Mouse (Mus musculus) forebrain, embryonic 12.5 days (tissue): Measurements from ENCODE around the gene Hecw2. TPM values are rescaled to one million over a fixed set of nuclear protein-coding genes. Genes with fewer than 3 reads are reported as not detected.

Experiments
- ATAC-seq: fragments of 200-750 bp; cut with Nextera tagmentation; 2 replicates; pipeline ENCODE4 v1.8.0; 2017; ENCODE audit warnings: moderate TSS enrichment; ENCODE audit not compliant: low FRiP score
- H3K27ac ChIP-seq: fragments of 300-500 bp; sonication (generic); 2 replicates; pipeline ENCODE4 v1.5.1; 2016; ENCODE audit warnings: mild to moderate bottlenecking
- H3K27me3 ChIP-seq: fragments of 300-500 bp; sonication (generic); 2 replicates; pipeline ENCODE4 v1.6.1; 2016; ENCODE audit warnings: mild to moderate bottlenecking
- H3K36me3 ChIP-seq: fragments of 300-500 bp; sonication (generic); replicated peaks from 2 replicates; pipeline ENCODE4 v1.6.1; 2016; ENCODE audit warnings: mild to moderate bottlenecking
- H3K4me1 ChIP-seq: fragments of 300-500 bp; sonication (generic); 2 replicates; pipeline ENCODE4 v1.6.1; 2016
- H3K4me2 ChIP-seq: fragments of 300-500 bp; sonication (generic); 2 replicates; pipeline ENCODE4 v1.6.1; 2016; ENCODE audit warnings: mild to moderate bottlenecking, moderate library complexity
- H3K4me3 ChIP-seq: fragments of 300-500 bp; sonication (generic); replicated peaks from 2 replicates; pipeline ENCODE4 v1.5.1; 2016; ENCODE audit warnings: mild to moderate bottlenecking
- H3K9ac ChIP-seq: fragments of 300-500 bp; sonication (generic); 2 replicates; pipeline ENCODE4 v1.6.1; 2016; ENCODE audit warnings: mild to moderate bottlenecking
- H3K9me3 ChIP-seq: fragments of 300-500 bp; sonication (generic); 2 replicates; pipeline ENCODE4 v1.6.1; 2016
- whole genome bisulfite sequencing: fragments of 180-500 bp; shearing (Covaris S2); methylation state at CpG from one replicate; pipeline ENCODE4 v1.1.7; 2016; 5-methylcytosine and 5-hydroxymethylcytosine counted together
- polyA plus RNA-seq: library from polyadenylated mRNA; unstranded; fragments of >200 nt; fragmentation: Nextera tagmentation; extraction: Ambion mirVana; gene quantifications from 2 replicates; pipeline ENCODE4 v1.2.1, GENCODE M21; 2016

Gene Hecw2
- polyA plus RNA-seq, 1 experiment from 2014 or later = 4.0 TPM

DNA sequence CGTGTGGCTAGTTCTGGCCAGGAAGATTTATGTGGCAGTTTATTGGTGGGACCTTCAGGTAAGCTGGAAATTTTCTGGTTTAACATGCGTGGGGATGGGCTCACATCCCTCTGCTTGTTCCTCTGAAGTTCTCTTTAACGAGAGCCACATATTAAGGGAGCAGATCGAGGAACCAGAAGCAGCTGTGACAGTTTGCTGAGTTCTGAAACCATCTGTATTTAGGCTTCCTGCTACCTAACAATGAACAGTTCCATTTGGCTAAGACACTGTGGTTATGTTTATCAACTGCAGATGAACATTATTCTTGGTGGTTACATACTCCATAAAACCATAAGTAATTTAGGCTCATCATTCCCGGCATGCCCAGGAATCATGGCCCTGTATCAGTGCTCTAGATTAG lies 242.6 kb downstream of the Hecw2 start:
- 85% methylated on average over 5 of the region's 5 CpGs for WGBS
- Histone ChIP-seq H3K4me1 (no peaks in the 10 kb centered on the region), H3K4me2 (no peak overlapping the region), H3K27me3 (no peaks in the 10 kb centered on the region), H3K9me3 (no peaks in the 10 kb centered on the region), H3K9ac (no peak overlapping the region), H3K27ac (no peak overlapping the region), H3K4me3 (no peak overlapping the region), H3K36me3 (no peaks in the 10 kb centered on the region)
- no peak for ATAC-seq

DNA sequence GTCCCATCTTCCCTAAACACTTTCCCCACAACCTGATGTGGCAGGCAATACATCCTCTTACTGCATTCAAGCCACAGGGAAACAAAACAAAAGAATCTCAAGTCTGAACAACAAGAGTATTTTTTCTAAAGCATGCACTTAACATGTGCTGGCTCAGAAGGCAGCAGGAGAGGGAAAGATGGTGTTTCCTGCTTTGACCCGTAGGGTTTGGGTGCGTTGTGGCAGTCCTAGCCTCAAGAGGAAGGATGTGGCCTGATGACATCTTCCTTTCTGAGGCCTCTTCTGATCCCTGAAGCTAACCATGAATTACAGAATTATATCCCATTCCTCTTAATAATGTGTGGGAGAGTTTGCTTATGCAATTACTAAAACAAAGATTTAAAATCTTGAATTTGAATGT lies 249.2 kb downstream of the Hecw2 start:
- no peak overlapping the region for H3K9ac ChIP-seq
- 76% methylated on average over 2 of the region's 2 CpGs for WGBS
- H3K4me3 ChIP-seq = no peak overlapping the region
- H3K36me3 ChIP-seq = no peaks in the 10 kb centered on the region
- no peak overlapping the region for H3K4me2 ChIP-seq
- ATAC-seq = no peak
- H3K27ac ChIP-seq = no peak overlapping the region
- H3K27me3 ChIP-seq = 0 out of 2 replicates have a peak, but pooled peaks cover 2% of the 10 kb centered on the region
- no peaks in the 10 kb centered on the region for H3K9me3 ChIP-seq
- peaks cover 3% of the 10 kb centered on the region; the same call in 1 of the 2 replicates for H3K4me1 ChIP-seq

DNA sequence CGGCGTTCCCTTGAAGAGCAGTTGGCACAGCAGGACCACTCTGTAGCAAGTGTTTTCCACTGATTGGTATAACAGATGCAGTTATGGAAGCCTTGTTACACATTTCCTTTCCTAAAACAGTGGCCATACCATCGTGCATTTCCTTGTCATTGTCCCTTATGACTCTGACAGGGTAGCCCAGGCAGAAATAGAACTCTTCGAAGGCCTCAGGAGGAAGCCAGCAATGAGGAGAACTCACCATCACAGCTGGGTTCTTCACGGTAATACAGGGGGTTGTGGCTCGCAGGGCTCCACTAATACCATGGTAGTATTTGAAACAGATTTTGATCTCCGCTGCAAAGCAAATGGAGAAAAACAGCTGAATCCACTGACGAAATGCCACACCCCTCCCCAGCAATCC lies 252.5 kb downstream of the Hecw2 start:
- Histone ChIP-seq H3K36me3 (no peaks in the 10 kb centered on the region), H3K9me3 (no peaks in the 10 kb centered on the region), H3K27ac (no peak overlapping the region), H3K4me1 (peaks cover 10% of the 10 kb centered on the region), H3K4me2 (no peak overlapping the region), H3K4me3 (no peak overlapping the region), H3K9ac (no peak overlapping the region), H3K27me3 (0 out of 2 replicates have a peak, but pooled peaks cover 2% of the 10 kb centered on the region)
- WGBS = 79% methylated on average over 8 of the region's 8 CpGs
- no peak for ATAC-seq

DNA sequence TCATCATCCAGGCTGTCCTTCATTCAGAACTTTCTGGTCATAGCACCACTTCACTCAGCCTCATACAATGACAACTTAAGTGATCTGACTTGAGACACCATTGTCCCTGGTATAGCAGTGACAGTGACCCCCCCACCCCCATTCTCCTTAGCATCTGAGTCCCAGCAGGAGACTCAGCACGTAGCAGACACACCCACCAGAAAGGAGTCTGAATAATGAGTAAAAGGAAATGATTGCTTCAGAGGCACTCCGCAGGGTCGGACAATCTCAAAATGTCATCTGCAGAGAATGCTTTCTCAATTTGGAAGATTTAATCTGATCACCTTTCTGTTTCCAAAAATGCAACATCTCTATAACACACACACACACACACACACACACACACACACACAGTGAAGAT lies 253.4 kb downstream of the Hecw2 start:
- H3K27ac ChIP-seq = no peak overlapping the region
- H3K9ac ChIP-seq = no peak overlapping the region
- no peak for ATAC-seq
- H3K9me3 ChIP-seq = no peaks in the 10 kb centered on the region
- no peak overlapping the region for H3K4me3 ChIP-seq
- H3K4me2 ChIP-seq = no peak overlapping the region
- 27% methylated on average over 3 of the region's 3 CpGs for WGBS
- no peaks in the 10 kb centered on the region for H3K36me3 ChIP-seq
- H3K4me1 ChIP-seq = peaks cover 10% of the 10 kb centered on the region
- 0 out of 2 replicates have a peak, but pooled peaks cover 2% of the 10 kb centered on the region for H3K27me3 ChIP-seq

DNA sequence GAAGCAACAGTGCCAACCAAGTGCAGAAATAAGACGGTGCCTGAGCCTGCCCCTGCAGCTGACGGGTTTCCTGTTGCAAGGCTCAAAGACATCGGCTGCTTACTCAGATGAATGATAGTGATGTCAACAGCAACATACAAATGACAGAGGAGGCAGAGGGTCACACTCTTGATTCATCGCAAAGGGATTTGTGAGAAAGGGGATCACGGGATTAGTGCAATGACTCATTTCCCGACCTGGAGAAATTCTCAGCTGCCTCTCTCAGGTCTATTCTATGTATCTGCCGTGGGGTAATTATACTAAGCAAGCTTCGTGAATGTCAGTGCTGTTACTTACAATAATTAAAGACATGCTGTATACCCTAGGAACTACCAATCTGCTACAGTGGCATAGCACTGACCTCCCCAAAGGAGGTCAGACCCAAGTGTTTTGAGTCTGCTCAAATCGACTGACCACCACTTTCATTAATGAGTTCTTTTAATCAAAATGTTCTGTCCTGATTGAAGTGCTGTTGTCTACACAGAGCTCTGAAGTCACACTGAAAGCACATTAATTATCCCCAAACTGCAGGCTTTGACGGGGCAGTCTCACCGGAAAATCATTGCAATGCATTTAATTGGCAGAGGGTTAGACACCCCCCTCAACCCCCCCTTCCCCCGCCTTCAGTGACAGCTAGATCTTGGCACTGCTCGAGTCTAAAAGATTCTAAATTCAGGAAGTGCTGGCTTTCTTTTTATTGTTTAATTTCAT lies 254.5 kb downstream of the Hecw2 start:
- 8% methylated on average over 13 of the region's 13 CpGs for WGBS
- no peak overlapping the region for H3K9ac ChIP-seq
- H3K4me2 ChIP-seq = peak overlapping the region; percentile 36

DNA sequence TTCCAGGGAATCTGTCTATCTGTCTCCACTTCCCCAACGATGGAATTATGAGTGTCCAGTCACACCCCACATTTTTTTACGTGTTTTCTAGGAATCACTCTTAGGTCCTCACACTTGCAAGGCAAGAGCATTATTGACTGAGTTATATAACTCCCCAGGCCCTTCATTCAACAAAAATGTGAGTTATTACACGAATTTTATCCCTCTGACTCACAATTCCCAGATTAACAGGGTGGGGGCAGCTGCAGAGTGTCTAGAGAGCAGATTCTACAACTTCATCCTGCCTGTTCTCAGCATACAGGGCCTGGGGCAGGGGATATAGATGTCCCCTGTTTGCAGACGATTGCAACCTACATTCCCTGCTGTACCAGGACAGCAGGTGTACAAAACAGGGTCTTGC lies 255.7 kb downstream of the Hecw2 start:
- 81% methylated on average over 4 of the region's 4 CpGs for WGBS
- H3K4me2 ChIP-seq = no peak overlapping the region
- H3K27ac ChIP-seq = no peak overlapping the region
- no peaks in the 10 kb centered on the region for H3K9me3 ChIP-seq
- H3K4me1 ChIP-seq = peaks cover 10% of the 10 kb centered on the region
- H3K36me3 ChIP-seq = no peaks in the 10 kb centered on the region
- no peak overlapping the region for H3K9ac ChIP-seq
- H3K27me3 ChIP-seq = 0 out of 2 replicates have a peak, but pooled peaks cover 2% of the 10 kb centered on the region
- no peak for ATAC-seq
- no peak overlapping the region for H3K4me3 ChIP-seq

More for the DNA sequence above, 254.5 kb downstream of the Hecw2 start:
- no peak overlapping the region for H3K4me3 ChIP-seq
- H3K4me1 ChIP-seq = peaks cover 10% of the 10 kb centered on the region
- no peaks in the 10 kb centered on the region for H3K36me3 ChIP-seq
- ATAC-seq = peak; percentile 90
- no peaks in the 10 kb centered on the region for H3K9me3 ChIP-seq
- H3K27me3 ChIP-seq = 0 out of 2 replicates have a peak, but pooled peaks cover 2% of the 10 kb centered on the region
- no peak overlapping the region for H3K27ac ChIP-seq

DNA sequence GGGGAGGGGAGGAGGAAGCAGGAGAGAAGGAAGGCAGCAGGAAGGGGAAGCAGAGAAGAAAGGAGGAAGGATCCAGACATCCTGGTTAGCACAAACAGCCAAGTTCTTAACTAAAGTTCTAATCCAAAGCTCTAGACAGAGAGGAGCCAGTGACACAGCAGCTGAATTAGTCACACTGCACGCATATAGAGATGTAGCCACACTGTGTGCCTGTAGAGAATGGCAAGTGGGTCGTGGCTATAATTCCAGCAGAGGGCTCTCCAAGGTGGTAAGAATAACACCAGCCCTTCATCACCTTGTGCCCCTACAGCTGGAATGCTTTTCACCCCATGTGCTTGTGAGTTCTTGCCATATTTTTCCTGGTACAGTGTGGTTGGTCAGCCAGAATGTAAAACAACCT lies 261.7 kb downstream of the Hecw2 start:
- WGBS = 64% methylated on average over 2 of the region's 2 CpGs
- no peak overlapping the region for H3K4me3 ChIP-seq
- ATAC-seq = no peak
- H3K9me3 ChIP-seq = no peaks in the 10 kb centered on the region
- no peak overlapping the region for H3K4me2 ChIP-seq
- no peak overlapping the region for H3K9ac ChIP-seq
- peaks cover under 1% of the 10 kb centered on the region; the same call in 1 of the 2 replicates for H3K27me3 ChIP-seq
- H3K4me1 ChIP-seq = no peaks in the 10 kb centered on the region
- H3K36me3 ChIP-seq = no peaks in the 10 kb centered on the region
- H3K27ac ChIP-seq = no peak overlapping the region

DNA sequence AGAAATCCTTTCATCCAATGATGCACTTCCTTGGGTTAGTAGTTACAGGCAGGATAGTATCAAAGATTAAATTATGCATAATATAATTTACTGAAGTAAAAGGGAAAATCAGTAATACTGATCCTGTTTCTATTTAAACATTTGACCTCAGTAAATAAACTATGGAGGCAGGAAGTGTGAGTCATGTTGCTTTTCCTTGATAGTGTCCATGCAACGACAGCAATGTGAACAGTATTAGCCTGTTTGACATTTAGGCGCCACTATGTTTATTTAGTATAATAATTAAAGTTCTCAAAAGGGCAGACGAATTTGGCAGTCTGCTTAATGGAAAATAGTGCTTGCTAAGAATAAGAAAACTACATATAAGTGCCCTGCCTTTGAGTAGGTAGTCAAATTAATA lies 263.7 kb downstream of the Hecw2 start:
- Histone ChIP-seq H3K27me3 (peaks cover 3% of the 10 kb centered on the region; the same call in 1 of the 2 replicates), H3K4me3 (no peak overlapping the region), H3K27ac (no peak overlapping the region), H3K4me1 (no peaks in the 10 kb centered on the region), H3K36me3 (no peaks in the 10 kb centered on the region), H3K9me3 (no peaks in the 10 kb centered on the region), H3K4me2 (no peak overlapping the region), H3K9ac (no peak overlapping the region)
- ATAC-seq = no peak
- 68% methylated on average over 3 of the region's 3 CpGs for WGBS

DNA sequence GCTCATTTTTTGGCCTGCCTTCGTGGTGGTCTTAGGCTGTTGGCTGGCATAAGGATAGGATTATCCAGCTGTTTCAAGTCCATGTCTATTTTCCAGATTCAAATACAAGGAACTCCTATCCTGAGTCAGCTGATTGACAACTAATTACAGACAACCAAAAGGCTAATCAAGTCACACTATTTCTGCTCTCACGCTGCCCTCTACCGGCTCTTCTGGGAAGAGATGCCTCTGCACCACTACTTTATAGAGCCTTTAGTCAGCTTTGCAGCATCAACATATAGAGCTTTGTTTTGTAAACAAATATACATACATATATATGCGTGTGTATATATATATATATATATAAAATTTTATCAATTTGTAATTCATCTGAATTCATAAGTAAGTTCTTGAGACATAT lies 267.4 kb downstream of the Hecw2 start:
- Histone ChIP-seq H3K4me2 (no peak overlapping the region), H3K36me3 (no peaks in the 10 kb centered on the region), H3K4me3 (no peak overlapping the region), H3K9me3 (no peaks in the 10 kb centered on the region), H3K9ac (no peak overlapping the region), H3K27me3 (peaks cover 17% of the 10 kb centered on the region), H3K27ac (no peak overlapping the region), H3K4me1 (no peaks in the 10 kb centered on the region)
- 18% methylated on average over 4 of the region's 4 CpGs for WGBS
- peak; percentile 58; the same call in 1 of the 2 replicates for ATAC-seq

DNA sequence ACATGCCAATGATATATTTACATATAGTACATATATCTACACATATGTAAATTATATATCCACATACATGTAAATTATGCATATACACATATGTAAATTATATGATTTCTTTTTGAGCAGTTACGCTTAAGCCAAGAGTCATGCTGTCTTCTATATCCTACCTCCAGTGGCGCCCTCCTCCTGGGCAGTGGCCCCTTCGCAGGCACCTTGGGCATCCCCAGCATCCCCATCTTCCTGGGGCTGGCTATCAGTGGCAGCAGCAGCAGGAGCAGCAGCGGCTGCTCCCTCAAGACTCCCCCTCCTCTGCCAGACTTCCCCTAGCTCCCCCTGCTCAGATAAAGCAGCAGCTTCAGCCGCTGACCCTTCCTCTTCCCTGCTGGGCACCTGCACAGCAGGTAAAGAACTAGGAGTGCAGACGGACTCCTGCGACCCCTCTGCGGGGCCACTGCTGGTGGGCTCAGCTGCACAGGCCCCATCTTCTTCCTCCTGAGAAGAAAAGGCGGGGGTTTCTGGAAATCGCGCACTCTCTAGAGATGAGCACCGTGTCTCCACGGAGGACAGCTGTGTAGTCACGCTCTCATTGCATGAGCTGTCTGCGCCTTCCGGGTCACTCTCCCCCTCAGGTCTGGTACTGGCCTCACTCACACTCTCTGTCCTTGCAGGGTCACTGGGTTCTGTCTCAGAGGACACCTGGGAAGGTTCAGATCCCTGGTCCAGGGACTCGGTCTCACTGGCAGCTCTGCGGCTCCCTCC lies 269.6 kb downstream of the Hecw2 start:
- Histone ChIP-seq H3K27ac (no peak overlapping the region), H3K4me1 (no peaks in the 10 kb centered on the region), H3K27me3 (peaks cover 17% of the 10 kb centered on the region), H3K4me2 (no peak overlapping the region), H3K9me3 (no peaks in the 10 kb centered on the region), H3K36me3 (no peaks in the 10 kb centered on the region), H3K9ac (no peak overlapping the region), H3K4me3 (no peak overlapping the region)
- ATAC-seq = 0 out of 2 replicates have a peak, but pooled peaks have one; percentile 23
- WGBS = 33% methylated on average over 18 of the region's 18 CpGs

DNA sequence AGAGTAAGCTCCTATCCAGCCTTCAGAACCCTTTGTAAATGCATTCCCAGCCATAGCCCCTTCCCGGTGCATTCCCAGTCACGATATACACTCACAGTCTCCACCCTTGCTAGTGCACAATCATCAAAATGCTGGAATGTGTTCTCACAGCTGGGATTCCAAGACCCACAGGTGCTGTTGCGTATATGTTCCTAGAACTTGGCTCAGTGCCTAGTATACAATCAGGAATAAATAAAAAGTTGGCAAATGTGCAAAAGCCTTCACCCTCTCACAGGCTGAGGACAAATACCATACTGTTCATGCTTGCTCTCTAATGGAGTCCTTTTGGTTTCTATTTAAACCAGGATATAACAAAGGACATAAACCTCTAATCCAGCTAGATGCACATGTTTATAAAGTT lies 283.1 kb downstream of the Hecw2 start:
- no peak overlapping the region for H3K4me3 ChIP-seq
- H3K4me2 ChIP-seq = no peak overlapping the region
- ATAC-seq = no peak
- no peaks in the 10 kb centered on the region for H3K4me1 ChIP-seq
- H3K36me3 ChIP-seq = no peaks in the 10 kb centered on the region
- no peak overlapping the region for H3K27ac ChIP-seq
- 76% methylated on average over 3 of the region's 3 CpGs for WGBS
- no peaks in the 10 kb centered on the region for H3K9me3 ChIP-seq
- H3K27me3 ChIP-seq = no peaks in the 10 kb centered on the region
- no peak overlapping the region for H3K9ac ChIP-seq

DNA sequence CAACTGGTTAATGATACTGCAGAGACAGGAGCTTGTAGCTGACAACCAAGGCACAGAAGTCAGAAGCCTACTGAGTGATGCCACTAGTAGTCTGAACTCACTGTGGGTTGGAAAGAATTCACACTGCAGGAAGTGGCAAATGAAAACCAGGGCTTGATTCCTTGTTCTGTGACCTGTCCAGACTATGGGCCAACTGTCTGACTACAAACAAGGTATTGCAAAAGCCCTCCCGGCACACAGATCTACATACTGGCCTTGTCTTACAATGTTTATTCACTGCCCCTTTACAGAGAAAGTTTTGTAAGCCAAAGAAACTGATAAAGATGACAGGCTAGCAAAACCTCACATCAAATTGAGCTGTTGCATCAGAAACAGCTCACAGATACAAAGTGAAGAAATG lies 284.7 kb downstream of the Hecw2 start:
- WGBS = 74% methylated on average over 1 of the region's 1 CpGs
- Histone ChIP-seq H3K4me2 (no peak overlapping the region), H3K4me3 (no peak overlapping the region), H3K4me1 (no peaks in the 10 kb centered on the region), H3K36me3 (no peaks in the 10 kb centered on the region), H3K9ac (no peak overlapping the region), H3K9me3 (no peaks in the 10 kb centered on the region), H3K27me3 (no peaks in the 10 kb centered on the region), H3K27ac (no peak overlapping the region)
- no peak for ATAC-seq
